Mouse (Mus musculus) hindbrain, embryonic 14.5 days (tissue): ENCODE measurements around the gene Exoc6b. TPM values are rescaled to one million over a fixed set of nuclear protein-coding genes. Genes with fewer than 3 reads are reported as not detected.
A peak's percentile ranks its signal among the peaks of the same experiment; 100 is the strongest.

ENCODE experiments used
- ATAC-seq: fragments of 200-750 bp; cut with Nextera tagmentation; 2 replicates; pipeline ENCODE4 v1.8.0; 2017; ENCODE audit warnings: moderate number of reproducible peaks, mild to moderate bottlenecking, moderate TSS enrichment, moderate library complexity; ENCODE audit not compliant: low FRiP score
- DNase-seq: peaks from one replicate; pipeline ENCODE4 v3.0.0-alpha.2; 2015; ENCODE audit warnings: low spot score
- H3K27ac ChIP-seq: fragments of 300-500 bp; sonication (generic); 2 replicates; pipeline ENCODE4 v1.5.1; 2014; ENCODE audit warnings: mild to moderate bottlenecking, moderate library complexity
- H3K27me3 ChIP-seq: fragments of 300-500 bp; sonication (generic); 2 replicates; pipeline ENCODE4 v1.6.1; 2014; ENCODE audit warnings: mild to moderate bottlenecking, low read length, mixed read lengths; ENCODE audit not compliant: control insufficient read depth, insufficient read depth
- H3K36me3 ChIP-seq: fragments of 300-500 bp; sonication (generic); replicated peaks from 2 replicates; pipeline ENCODE4 v1.6.1; 2014; ENCODE audit not compliant: control insufficient read depth, insufficient read depth
- H3K4me1 ChIP-seq: fragments of 300-500 bp; sonication (generic); replicated peaks from 2 replicates; pipeline ENCODE4 v1.6.1; 2014; ENCODE audit warnings: antibody characterized with exemption, low read length, mixed read lengths; ENCODE audit not compliant: control insufficient read depth, insufficient read depth
- H3K4me2 ChIP-seq: fragments of 300-500 bp; sonication (generic); replicated peaks from 2 replicates; pipeline ENCODE4 v1.6.1; 2014; ENCODE audit warnings: mild to moderate bottlenecking, moderate library complexity
- H3K4me3 ChIP-seq: fragments of 300-500 bp; sonication (generic); replicated peaks from 2 replicates; pipeline ENCODE4 v1.5.1; 2014; ENCODE audit warnings: mild to moderate bottlenecking, low read length
- H3K9ac ChIP-seq: fragments of 300-500 bp; sonication (generic); 2 replicates; pipeline ENCODE4 v1.6.1; 2014
- H3K9me3 ChIP-seq: fragments of 300-500 bp; sonication (generic); 2 replicates; pipeline ENCODE4 v1.6.1; 2016; ENCODE audit warnings: low read length; ENCODE audit not compliant: control insufficient read depth
- WGBS: fragments of 180-500 bp; shearing (Covaris S2); extraction: QIAGEN DNeasy Blood & Tissue Kit; methylation state at CpG from one replicate; pipeline ENCODE4 v1.1.7; 2014; 5-methylcytosine and 5-hydroxymethylcytosine counted together
- polyA plus RNA-seq: library from polyadenylated mRNA; unstranded; fragments of >200 nt; fragmentation: Nextera tagmentation; extraction: Ambion mirVana; gene quantifications from 2 replicates; pipeline ENCODE4 v1.2.1, GENCODE M21; 2014

Exoc6b gene
- polyA plus RNA-seq, 1 experiment from 2014 or later: 61.7 TPM

DNA sequence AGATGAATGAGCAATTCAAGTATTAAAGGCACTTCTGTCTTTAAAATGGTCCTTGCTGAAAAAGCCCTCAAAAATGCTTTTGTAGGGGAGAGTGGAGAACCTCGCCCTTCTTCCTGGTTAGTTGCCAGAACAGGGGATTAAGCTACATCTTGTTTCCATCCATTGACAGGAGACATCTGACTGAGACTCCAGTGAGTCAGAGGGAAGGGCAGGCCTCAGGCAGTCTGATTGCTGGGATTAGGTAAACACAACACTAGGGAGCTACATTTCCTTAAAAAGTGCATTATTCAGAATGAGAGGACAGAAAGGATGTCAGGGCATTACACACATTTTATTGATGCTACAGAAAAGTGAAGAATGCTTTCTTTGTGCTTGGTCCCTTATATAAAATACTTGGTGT is 293.4 kb downstream of the Exoc6b start:
- DNase-seq (no peak), ATAC-seq (no peak)
- H3K4me3 ChIP-seq: no peak overlapping the region
- no peak overlapping the region for H3K9ac ChIP-seq
- no peaks in the 10 kb centered on the region for H3K36me3 ChIP-seq
- H3K4me1 ChIP-seq: peaks cover 8% of the 10 kb centered on the region
- no peak overlapping the region for H3K4me2 ChIP-seq
- H3K27ac ChIP-seq: no peak overlapping the region
- WGBS: 63% methylated on average over 1 of the region's 1 CpGs
- H3K27me3 ChIP-seq: no peaks in the 10 kb centered on the region
- no peaks in the 10 kb centered on the region for H3K9me3 ChIP-seq

GRCm38 (mm10) chr6:84755266-84755665 is 314.0 kb downstream of the Exoc6b start:
- no peak overlapping the region for H3K4me2 ChIP-seq
- DNase-seq (no peak), ATAC-seq (no peak)
- no peak overlapping the region for H3K4me3 ChIP-seq
- no peaks in the 10 kb centered on the region for H3K4me1 ChIP-seq
- no peaks in the 10 kb centered on the region for H3K9me3 ChIP-seq
- H3K36me3 ChIP-seq: no peaks in the 10 kb centered on the region
- no peaks in the 10 kb centered on the region for H3K27me3 ChIP-seq
- no peak overlapping the region for H3K9ac ChIP-seq
- H3K27ac ChIP-seq: no peak overlapping the region
- WGBS: 48% methylated on average over 3 of the region's 3 CpGs

DNA sequence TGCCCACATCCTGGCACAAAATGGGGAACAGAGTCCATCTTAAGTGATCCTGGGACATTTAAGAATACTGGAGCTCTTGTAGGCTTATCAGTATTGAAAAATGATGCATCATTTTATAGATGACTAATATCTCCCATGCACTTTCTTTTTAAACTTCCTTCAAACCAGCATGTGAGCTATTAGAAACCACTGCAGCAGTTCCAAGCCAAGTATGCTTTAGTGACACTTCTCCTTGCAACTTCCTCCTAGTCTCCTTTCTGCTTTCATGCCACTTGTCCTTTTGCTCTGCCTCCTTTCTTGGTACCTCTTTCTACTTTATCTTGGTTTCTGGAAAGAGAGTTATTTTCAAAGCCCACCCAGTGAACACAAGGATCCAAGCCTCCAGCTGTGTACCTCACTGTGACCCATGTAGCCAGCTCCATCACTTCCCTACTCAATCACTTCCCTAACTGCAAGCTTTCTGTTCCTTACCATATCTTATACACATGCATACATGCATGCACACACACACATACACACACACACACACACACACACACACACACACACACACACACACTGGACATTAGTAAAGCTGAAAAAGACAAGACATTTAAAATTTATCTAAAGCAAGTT is 316.4 kb downstream of the Exoc6b start:
- Histone ChIP-seq H3K27ac (no peak overlapping the region), H3K4me3 (no peak overlapping the region), H3K27me3 (no peaks in the 10 kb centered on the region), H3K9me3 (no peaks in the 10 kb centered on the region), H3K4me2 (no peak overlapping the region), H3K4me1 (no peaks in the 10 kb centered on the region), H3K9ac (no peak overlapping the region), H3K36me3 (no peaks in the 10 kb centered on the region)
- no peak for ATAC-seq
- DNase-seq: no peak

DNA sequence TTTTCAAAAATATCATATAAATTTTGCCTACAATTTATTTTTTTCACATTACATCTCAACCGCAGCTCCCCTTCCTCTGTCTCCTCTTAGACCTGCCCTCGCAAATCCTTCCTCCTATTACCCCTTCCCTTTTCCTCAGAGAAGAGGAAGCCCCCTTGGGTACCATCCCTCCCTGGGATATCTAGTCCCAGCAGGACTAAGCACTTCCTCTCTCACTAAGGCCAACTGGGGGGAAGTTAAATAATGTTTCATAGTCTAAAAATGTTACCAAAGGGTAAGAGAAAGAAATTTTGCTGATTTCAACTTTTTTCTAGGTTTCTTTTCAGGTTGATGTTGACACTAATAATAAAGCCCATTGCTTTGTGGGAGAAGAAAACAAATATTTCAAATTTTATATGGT is 317.9 kb downstream of the Exoc6b start:
- no peak overlapping the region for H3K27ac ChIP-seq
- no peak overlapping the region for H3K9ac ChIP-seq
- no peaks in the 10 kb centered on the region for H3K9me3 ChIP-seq
- no peaks in the 10 kb centered on the region for H3K36me3 ChIP-seq
- 84% methylated on average over 2 of the region's 2 CpGs for WGBS
- H3K4me1 ChIP-seq: 0 out of 2 replicates have a peak, but pooled peaks cover 5% of the 10 kb centered on the region
- ATAC-seq (no peak), DNase-seq (no peak)
- H3K27me3 ChIP-seq: no peaks in the 10 kb centered on the region
- H3K4me2 ChIP-seq: no peak overlapping the region
- H3K4me3 ChIP-seq: no peak overlapping the region

- Histone ChIP-seq H3K4me3 (no peak overlapping the region), H3K36me3 (no peaks in the 10 kb centered on the region), H3K4me1 (0 out of 2 replicates have a peak, but pooled peaks cover 5% of the 10 kb centered on the region), H3K9ac (no peak overlapping the region), H3K27ac (peak overlapping the region; percentile 73; the same call in 1 of the 2 replicates), H3K4me2 (no peak overlapping the region), H3K9me3 (no peaks in the 10 kb centered on the region), H3K27me3 (no peaks in the 10 kb centered on the region)
- DNase-seq (peak; percentile 48), ATAC-seq (peak; percentile 76; the same call in 1 of the 2 replicates)
- WGBS: 19% methylated on average over 10 of the region's 10 CpGs
These were observed 322.4 kb downstream of the Exoc6b start for GRCm38 (mm10) chr6:84746847-84747395.

DNA sequence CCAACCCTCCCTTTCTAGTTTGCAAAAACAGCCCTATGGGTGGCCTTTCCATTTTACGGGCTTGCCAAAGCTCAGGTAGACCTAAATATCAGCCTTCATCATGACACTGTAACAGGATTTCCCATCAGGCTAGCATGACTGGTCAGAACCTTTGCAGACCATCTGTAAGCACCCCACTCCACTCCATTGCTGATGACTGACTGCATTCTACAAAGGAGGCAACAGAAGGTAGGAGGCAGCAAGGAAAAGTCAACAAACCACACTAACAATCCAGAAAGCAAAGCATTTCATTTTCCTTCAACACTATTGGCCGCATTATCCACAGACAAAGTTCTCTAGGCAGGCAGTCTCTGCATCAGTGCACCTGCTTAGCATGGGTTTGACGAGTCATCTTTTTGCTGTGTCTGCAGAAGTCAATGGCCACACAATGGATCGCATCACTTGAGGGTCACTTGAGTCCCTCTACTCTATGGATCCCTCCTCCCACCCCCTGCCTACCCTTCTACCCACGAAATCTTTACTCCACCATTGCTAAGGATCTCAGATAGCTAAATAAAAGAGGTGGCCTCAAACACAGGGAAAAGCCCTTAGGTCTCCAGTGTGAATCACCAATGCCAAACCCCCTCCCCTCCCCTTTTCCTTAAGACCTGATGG is 323.0 kb downstream of the Exoc6b start:
- Histone ChIP-seq H3K9ac (no peak overlapping the region), H3K4me2 (no peak overlapping the region), H3K27me3 (no peaks in the 10 kb centered on the region), H3K27ac (peak overlapping the region; percentile 73), H3K4me1 (0 out of 2 replicates have a peak, but pooled peaks cover 5% of the 10 kb centered on the region), H3K4me3 (no peak overlapping the region), H3K9me3 (no peaks in the 10 kb centered on the region), H3K36me3 (no peaks in the 10 kb centered on the region)
- no peak for DNase-seq
- peak; percentile 83; the same call in 1 of the 2 replicates for ATAC-seq
- WGBS: 29% methylated on average over 5 of the region's 5 CpGs

- no peaks in the 10 kb centered on the region for H3K36me3 ChIP-seq
- no peaks in the 10 kb centered on the region for H3K27me3 ChIP-seq
- WGBS: 57% methylated on average over 7 of the region's 7 CpGs
- no peak overlapping the region for H3K4me2 ChIP-seq
- peak overlapping the region; percentile 73 for H3K27ac ChIP-seq
- H3K9ac ChIP-seq: no peak overlapping the region
- no peaks in the 10 kb centered on the region for H3K9me3 ChIP-seq
- 0 out of 2 replicates have a peak, but pooled peaks cover 5% of the 10 kb centered on the region for H3K4me1 ChIP-seq
- DNase-seq (no peak), ATAC-seq (peak; percentile 49; the same call in 1 of the 2 replicates)
- no peak overlapping the region for H3K4me3 ChIP-seq
These were observed 323.7 kb downstream of the Exoc6b start for GRCm38 (mm10) chr6:84745570-84745969.

- WGBS: 73% methylated on average over 3 of the region's 3 CpGs
- Histone ChIP-seq H3K27me3 (no peaks in the 10 kb centered on the region), H3K36me3 (no peaks in the 10 kb centered on the region), H3K4me2 (no peak overlapping the region), H3K9ac (no peak overlapping the region), H3K4me3 (no peak overlapping the region), H3K27ac (no peak overlapping the region), H3K4me1 (0 out of 2 replicates have a peak, but pooled peaks cover under 1% of the 10 kb centered on the region), H3K9me3 (no peaks in the 10 kb centered on the region)
- ATAC-seq: no peak
- no peak for DNase-seq
These were observed 327.1 kb downstream of the Exoc6b start for GRCm38 (mm10) chr6:84742227-84742626.

GRCm38 (mm10) chr6:84736942-84737341 is 332.4 kb downstream of the Exoc6b start:
- H3K9ac ChIP-seq: no peak overlapping the region
- ATAC-seq (no peak), DNase-seq (no peak)
- no peaks in the 10 kb centered on the region for H3K36me3 ChIP-seq
- no peak overlapping the region for H3K4me3 ChIP-seq
- H3K27ac ChIP-seq: no peak overlapping the region
- H3K27me3 ChIP-seq: no peaks in the 10 kb centered on the region
- H3K4me1 ChIP-seq: no peaks in the 10 kb centered on the region
- H3K9me3 ChIP-seq: no peaks in the 10 kb centered on the region
- 70% methylated on average over 3 of the region's 3 CpGs for WGBS
- no peak overlapping the region for H3K4me2 ChIP-seq
